Mouse (Mus musculus): ENCODE data around the gene Slc36a1.

The Slc36a1 gene

GRCm38 (mm10) chr11:55204159-55204596, at the start of gene Slc36a1:
TSS of gene Slc36a1 (plus strand) at chr11:55204350.
- DNase-seq = peak; percentile 96

DNA sequence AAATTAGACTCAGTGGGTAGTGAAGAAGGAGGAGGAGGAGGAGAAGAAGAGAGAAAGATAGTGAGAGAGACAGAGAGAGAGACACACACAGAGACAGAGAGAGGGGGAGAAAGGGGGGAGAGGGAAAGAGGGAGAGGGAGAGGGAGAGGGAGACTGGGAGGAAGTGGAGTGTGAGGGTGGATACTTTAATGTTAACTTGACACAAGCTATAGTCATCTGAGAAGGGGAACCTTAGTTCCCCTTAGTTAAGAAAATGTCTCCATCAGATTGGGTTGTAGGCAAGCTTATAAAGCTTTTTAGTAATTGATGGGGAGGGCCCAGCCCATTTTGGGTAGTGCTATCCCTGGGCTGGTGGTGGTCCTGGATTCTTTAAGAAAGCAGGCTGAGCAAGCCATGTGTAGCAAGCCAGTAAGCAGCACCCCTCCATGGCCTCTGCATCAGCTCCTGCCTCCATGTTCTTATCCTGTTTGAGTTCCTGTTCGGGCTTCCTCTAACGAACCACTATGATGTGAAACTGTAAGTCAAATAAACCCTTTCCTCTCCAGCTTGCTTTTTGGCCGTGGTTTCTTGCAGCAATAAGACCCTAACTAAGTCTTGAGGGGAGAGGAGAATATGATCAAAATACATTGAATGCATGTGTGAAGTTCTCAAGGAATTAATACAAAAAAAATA, 49.6 kb upstream of the Slc36a1 start:
- DNase-seq = no peak

DNA sequence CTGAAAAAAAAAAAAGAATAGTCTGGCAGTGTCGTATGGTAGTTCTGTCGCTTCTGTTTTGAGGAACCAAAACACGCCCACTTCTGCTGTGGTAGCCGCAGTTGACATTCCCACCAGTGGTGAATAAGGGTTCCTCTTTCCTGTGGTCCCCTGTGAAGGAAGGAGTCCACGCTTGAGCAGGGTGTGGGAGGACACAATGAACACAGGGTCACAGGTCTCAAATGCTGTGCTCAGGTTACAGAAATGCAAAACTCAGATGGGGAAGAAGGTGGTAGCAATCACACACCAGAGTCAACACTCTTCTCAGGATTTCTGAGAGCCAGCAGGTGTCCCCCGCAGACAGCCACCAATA, 49.1 kb upstream of the Slc36a1 start:
- no peak for DNase-seq

GRCm38 (mm10) chr11:55158785-55159359, 45.3 kb upstream of the Slc36a1 start:
- peak; percentile 82 for DNase-seq

DNA sequence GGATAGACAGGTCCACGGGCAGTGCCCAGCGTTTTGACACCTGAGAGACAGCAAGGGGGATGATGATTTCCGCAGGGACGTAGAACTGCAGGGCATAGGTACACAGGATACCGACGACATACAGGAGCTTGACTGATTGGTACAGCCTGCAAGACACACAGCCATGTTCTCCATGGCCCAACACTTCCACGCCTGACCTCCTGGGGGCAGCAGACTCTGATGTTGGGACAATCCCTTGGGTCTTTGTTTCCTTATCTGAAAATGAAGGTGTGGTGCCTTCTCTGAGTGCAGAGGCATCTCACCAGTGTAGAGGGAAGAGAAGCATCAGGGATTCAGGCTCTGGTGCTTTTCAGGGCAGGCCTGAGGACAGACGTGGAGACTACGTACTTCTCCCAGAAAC, 41.5 kb upstream of the Slc36a1 start:
- DNase-seq = peak; percentile 53

- peak; percentile 27 for DNase-seq
Observed at GRCm38 (mm10) chr11:55164723-55165122, 39.4 kb upstream of the Slc36a1 start.

DNA sequence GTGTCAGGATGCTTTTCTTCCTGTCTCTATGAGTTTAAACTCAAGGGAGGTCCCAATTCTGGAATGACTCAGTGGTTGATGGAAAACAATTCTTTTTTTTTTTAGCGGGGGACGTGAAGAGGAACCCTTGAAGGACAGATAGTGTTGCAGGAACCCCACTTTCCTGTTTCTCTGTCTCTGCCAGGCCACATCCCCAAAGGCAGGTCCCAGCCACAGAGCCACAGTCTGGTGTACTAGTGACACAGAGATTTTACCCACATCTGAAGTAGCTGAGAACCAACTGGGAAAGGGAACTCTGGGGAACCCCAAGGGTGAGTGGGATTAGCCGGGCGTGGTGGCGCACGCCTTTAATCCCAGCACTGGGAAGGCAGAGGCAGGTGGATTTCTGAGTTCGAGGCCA, 38.4 kb upstream of the Slc36a1 start:
- no peak for DNase-seq

DNA sequence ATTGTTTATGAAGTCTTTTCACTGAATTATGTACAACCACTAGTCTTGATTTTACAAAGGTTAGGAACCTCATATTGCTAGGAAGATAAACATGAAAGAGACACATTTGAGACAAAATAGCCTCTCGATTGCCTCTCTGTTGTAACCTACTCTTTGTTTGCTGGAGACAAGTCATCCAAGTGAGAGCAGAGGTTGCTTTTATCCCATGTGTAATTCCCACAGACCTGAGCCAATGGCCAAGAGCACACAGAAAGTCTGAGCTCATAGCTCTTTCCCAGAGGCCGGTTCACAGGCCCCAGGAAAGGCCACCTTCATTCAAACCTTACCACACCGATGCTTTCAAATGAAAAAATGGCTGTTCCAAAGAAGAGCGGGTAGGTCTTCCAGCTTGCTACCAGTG, 35.6 kb upstream of the Slc36a1 start:
- DNase-seq = no peak

- no peak for DNase-seq
Observed at GRCm38 (mm10) chr11:55168914-55169313, 35.2 kb upstream of the Slc36a1 start.

DNA sequence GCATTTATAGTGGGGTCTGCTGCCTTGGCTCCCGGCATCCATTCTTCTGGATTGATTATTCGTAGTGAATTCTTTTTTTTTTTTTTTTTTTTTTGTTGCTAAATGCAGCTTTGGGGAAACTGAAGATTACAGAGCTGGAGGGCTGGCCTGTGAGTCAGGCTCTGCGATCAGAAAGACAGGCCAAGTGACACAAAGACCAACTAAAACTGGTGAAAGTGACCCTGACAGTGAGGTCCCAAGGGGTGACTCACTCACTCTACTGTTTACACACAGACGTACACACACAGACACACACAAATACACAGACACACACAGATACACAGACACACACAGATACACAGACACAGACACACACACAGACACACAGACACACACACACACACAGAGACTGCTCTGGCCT, 33.6 kb upstream of the Slc36a1 start:
- no peak for DNase-seq

DNA sequence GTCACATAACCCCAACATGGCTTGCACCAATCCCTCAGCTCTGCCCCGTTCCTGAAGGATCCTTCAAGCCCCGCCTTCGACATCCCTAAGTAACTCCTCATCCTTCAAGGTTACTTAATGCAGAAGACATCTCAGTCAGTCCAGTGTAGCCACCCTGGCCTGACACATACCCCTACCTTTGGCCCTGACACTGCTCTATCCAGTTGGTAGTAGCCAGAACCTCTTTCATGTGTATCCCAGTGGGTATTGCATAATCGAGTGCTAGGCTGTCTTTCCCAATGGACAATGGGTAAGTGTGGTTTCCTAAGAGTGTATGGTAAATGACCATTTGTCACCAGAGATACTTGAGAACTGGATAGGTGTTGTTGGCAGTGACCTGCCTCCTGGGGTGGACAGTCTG, 25.3 kb upstream of the Slc36a1 start:
- DNase-seq = no peak

GRCm38 (mm10) chr11:55179856-55180255, 24.3 kb upstream of the Slc36a1 start:
- no peak for DNase-seq

GRCm38 (mm10) chr11:55183124-55183523, 21.0 kb upstream of the Slc36a1 start:
- DNase-seq = no peak

DNA sequence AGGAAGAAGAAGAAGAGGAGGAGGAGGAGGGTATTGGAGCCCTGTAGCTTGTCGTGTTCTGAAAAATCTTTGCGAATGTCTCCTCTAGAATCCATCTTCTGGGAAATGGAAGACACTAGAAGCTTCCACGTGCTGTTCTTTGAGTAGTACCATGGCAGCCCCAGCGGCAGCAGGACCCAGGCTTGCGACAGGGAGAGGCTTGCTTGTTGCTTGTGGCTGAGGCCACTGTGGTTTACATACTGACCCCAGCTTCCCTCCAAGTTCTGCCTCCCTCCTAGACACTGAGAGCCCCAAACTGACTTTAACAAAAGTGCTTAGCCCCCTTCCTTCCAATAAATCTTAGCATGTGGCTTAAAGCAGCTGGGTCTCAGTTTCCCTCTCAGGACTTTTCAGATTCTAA, 19.9 kb upstream of the Slc36a1 start:
- no peak for DNase-seq

GRCm38 (mm10) chr11:55184733-55185291, 19.3 kb upstream of the Slc36a1 start, which contains the start of gene Slc36a2:
TSS of gene Slc36a2 (minus strand) at chr11:55185077.
- no peak for DNase-seq

DNA sequence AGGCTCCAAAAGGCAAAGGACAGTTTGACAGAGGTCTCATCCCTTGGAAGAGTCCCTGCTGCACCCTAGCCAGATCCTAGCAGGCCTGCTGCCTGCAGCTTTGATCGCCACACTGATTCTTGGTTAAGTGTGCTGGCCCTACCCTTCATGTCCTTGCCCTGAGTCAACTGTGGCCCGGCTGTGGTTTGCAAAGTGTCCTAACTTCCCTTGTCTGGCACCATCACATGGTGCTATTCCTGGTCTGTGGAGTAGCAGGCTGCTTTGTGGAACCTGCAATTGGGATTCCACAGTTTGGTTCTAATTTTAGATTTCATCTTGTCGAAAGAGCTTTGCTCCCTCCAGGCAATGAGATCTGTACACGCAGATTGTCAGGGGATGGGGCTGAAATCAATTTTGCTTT, 16.9 kb upstream of the Slc36a1 start:
- no peak for DNase-seq

GRCm38 (mm10) chr11:55187777-55188176, 16.4 kb upstream of the Slc36a1 start:
- no peak for DNase-seq

- DNase-seq = no peak
Observed at GRCm38 (mm10) chr11:55190216-55190615, 13.9 kb upstream of the Slc36a1 start.

DNA sequence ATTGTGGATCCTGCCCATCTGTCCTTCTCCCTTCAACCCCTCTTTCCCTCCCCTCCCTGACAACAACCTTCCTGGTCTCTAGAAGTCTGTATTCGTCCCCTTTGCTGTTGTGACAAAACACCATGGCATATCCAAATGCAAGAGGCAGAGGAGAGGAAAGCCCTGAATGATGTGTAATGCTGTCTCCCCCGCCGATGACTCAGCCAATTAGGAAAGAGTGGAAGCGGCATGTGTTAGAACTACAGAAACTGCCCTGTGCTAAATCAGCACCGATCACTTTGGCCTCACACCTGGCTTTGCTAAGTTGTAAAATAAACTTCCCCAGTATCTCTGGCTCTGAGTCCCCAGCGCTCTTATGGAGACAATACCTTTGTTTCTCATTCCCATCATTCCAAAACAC, 7.1 kb upstream of the Slc36a1 start:
- no peak for DNase-seq

GRCm38 (mm10) chr11:55197740-55198510, 6.2 kb upstream of the Slc36a1 start:
- DNase-seq = no peak

GRCm38 (mm10) chr11:55204602-55205001, 452 bp downstream of the Slc36a1 start:
- peak; percentile 18 for DNase-seq

DNA sequence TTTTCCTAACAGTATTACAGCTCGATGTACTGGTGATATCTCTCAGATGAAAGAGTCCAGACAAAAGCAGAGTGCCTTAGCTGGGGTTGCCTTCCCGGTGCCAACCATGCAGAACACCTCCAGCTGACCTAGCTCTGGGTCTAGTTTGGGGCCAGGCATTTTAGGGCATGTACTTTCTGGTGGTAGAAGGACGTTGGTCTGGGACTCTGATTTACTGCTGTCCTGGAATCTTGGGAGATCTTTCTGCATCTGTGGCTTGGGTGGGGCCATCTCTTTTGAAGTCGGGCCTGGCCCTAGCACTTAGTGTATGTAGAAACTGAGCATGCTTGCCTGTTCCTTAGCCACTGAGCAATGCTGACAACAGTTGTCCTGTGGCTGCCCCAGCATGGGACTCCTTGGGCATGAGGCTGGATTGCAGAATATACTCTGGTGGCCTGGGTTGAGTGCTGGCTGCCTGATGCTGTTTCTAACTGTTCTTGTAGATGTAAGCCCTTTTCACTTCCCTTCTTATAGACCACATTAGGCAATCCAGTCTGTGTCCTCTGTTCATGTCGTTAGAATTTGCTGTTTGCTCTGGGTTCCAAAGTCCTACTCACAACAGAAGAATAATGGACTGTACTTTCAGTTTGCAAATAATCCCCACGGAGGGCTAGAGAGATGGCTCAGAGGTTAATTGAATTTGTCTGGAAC, 4.0 kb downstream of the Slc36a1 start:
- no peak for DNase-seq

DNA sequence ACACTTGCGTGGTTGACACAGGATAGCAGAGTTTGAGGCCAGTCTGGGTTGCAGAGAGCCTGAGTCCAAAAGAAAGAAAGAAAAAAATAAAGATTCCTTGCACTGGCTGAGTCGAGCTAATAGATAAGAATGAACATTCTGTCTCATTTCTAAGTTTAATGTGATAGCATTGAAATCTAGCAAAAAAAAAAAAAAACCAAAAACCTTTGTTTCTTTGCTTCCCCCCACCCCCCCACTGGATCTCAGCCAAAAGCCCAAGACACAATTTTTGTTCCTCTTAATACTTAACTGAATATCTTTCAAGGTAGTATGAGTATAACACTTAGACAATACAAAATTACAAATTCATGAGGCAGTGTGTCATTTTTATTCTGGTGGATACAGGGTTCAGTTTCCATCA, 4.9 kb downstream of the Slc36a1 start:
- no peak for DNase-seq
